Mouse (Mus musculus) thymus, adult 18-20 months (tissue): ENCODE results near the gene Vmn2r5.
"Not testable (repeated sequence)": the region's sequence is repeated elsewhere in the genome, so short reads cannot be mapped to it uniquely, and the experiment has no call there.

ENCODE experiments used
- DNase-seq, 2 experiments: peaks; one replicate each; pipeline ENCODE4 v3.0.0; 2022; ENCODE audit warnings: mixed read lengths in 2 of 2

The Vmn2r5 gene

GRCm38 (mm10) chr3:64509742-64510141, at the start of gene Vmn2r5:
Gene Vmn2r5, minus strand, starts transcription at chr3:64509842.
- DNase-seq = not testable (repeated sequence)

- not testable (repeated sequence) for DNase-seq
These were observed 13.9 kb upstream of the Vmn2r5 start for GRCm38 (mm10) chr3:64523585-64523984.
